Mouse (Mus musculus) cerebellum, postnatal 36 days (tissue): ENCODE results near the gene Mrpl34.
A peak's percentile ranks its signal among the peaks of the same experiment; 100 is the strongest.
"Not testable (repeated sequence)": the region's sequence is repeated elsewhere in the genome, so short reads cannot be mapped to it uniquely, and the experiment has no call there.

Source experiments
- DNase-seq, 2 experiments: peaks; one replicate each; pipeline ENCODE4 v3.0.0; 2021 to 2022; ENCODE audit warnings: mixed read lengths in 2 of 2

The Mrpl34 gene

DNA sequence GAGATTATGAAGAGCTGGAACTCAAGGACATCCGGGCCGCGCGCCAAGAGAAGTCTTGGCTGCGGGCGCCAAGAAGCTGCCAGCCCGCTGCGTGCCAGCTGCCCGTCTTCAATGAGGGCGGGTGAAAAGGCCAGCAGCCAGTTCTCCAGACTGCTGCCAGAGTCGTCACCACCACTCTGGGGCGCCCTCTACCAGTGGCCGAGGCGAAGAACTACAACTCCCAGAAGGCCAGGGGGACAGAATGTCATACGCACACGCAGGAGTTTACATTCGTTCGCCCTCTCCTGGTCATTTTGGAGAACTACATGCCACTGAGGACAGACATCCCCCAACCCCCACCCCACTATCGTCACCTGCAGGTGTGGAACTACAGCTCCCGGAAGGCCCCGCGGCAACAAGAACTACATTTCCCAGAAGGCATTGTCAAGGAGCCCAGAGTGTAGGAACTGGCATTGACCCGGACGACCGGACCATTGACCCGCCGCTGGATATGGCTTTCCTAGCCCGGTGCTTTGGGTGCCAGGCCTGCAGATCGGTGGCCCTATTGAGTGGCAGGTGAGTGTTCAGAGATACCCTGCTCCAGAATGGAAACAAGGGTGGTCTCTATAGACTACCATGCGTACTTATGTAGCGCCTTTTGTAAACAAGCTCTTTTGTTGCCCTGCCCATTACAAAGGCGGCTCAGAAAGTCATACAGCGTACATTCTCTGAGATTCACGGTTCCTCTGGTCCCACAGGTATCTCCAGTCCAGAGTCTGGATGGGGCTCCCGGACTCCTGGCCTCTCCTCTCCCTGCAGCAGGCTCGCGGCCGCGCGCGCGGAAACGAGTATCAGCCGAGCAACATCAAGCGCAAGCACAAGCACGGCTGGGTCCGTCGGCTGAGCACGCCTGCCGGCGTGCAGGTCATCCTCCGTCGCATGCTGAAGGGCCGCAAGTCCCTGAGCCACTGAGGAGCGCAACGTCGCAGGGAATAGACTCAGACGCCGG, at the start of gene Mrpl34:
Gene Mrpl34 (plus strand): TSS at position 447 of the 988 bp plus-strand sequence.
- DNase-seq: peak; percentile 98 to 99

- DNase-seq: no peak
These were observed 42.6 kb upstream of the Mrpl34 start for GRCm38 (mm10) chr8:71422121-71422520.

DNA sequence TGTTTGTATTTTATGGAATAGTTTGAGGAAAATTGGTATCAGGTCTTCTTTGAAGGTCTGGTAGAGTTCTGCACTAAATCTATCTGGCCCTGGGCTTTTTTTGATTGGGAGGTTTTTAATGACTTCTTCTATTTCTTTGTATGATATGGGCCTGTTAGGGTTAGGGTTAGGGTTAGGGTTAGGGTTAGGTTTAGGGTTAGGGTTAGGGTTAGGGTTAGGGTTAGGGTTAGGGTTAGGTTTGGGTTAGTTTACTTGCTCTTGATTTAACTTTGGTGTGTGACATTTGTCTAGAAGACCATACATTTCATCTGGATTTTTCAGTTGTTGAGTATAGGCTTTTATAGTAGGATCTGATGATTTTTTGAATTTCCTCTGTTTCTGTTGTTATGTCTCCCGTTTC, 31.8 kb upstream of the Mrpl34 start:
- DNase-seq: not testable (repeated sequence)

GRCm38 (mm10) chr8:71437041-71437440, 27.7 kb upstream of the Mrpl34 start:
- no peak for DNase-seq

DNA sequence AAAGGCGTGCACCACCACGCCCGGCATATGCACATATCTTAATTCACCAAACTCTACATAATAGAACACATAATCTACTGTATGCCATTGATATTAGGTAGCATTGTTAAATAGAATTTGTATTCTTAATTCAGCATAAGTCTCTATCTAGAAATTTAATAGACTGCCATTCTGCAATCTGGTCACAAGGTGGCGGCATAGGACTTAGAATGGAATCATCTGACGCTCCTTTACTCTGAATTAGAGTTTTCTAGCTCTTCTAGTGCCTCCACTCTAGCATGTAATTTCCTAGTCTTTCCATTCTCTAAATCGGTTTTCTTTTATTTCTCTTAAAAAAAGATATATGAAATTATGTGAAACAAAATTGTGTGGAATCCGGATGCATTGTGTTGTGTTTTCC, 23.4 kb upstream of the Mrpl34 start:
- peak; percentile 38 to 48 for DNase-seq

GRCm38 (mm10) chr8:71445096-71445495, 19.7 kb upstream of the Mrpl34 start:
- DNase-seq: no peak

- DNase-seq: no peak
These were observed 13.4 kb upstream of the Mrpl34 start for GRCm38 (mm10) chr8:71451337-71451736.

- DNase-seq: no peak
These were observed 13.0 kb upstream of the Mrpl34 start for GRCm38 (mm10) chr8:71451777-71452176.

DNA sequence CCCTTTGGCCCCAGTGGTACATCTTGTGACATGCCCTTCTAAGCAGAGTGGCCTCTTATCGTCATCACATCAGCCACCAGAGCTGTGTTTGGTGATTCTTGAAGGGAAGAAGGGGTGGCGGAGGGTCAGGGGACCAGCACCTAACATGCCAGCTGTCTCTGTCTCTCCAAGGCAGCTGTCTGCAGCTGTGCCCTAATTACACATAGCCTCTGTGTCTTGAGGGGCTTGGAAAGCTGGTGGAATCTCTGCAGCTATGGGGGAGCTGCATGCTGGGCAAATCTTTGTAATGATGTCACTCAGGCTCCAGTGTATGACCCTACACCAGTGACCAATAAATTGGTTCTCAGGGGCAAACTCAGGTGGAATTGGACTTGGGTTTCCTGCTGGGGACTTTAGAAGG, 12.1 kb upstream of the Mrpl34 start:
- DNase-seq: no peak

DNA sequence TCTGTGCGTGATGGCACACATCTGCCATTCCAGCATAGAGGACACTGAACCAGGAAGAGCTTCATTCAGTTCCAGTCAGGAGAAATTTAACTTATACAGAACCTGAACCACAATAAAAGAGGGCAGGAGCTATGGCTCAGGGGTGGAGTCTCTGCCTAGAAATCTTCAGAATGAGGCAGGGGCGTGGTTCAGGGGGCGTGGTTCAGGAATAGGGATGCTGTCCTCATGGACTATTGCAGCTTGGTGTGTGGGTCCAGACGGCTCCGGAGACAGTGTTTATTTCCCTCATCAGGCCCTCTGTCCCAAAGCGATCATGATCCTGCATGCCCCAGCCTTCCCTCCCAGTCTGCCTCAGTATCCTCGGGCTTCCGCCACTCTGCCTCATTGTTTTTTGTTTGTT, 10.1 kb upstream of the Mrpl34 start:
- no peak for DNase-seq

GRCm38 (mm10) chr8:71456906-71457305, 7.9 kb upstream of the Mrpl34 start:
- DNase-seq: peak in 1 of 2 experiments; percentile 21

DNA sequence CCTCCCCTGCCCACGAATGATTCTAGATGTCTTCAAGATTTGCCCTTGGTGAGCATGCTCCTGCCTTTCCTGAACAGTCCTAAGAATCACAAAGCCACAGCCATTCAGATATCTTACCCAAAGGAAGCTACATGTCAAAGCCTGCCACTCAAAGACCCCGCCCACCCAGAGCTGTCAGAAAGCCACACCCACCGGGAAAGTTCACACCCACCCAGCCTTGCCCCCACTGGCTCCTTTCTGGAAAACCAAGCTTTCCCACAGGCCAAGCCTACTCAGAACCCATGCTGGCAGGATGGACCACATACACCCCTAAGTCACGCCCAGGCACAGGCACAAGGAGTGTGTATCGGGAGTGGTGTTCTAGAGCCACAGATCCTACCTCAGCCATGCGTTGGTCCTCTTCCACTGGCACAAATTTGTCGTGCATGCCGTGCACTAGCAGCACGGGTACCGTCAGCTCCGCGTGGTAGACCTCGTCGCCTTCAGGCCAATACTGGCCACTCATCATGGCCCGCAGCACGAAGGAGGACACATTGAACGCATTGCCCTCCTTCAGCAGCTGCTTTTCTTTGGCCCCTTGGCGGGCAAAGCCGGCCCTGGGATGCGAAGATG, 7.0 kb upstream of the Mrpl34 start:
- DNase-seq: no peak

GRCm38 (mm10) chr8:71460716-71461115, 4.0 kb upstream of the Mrpl34 start:
- DNase-seq: no peak

GRCm38 (mm10) chr8:71461152-71461840, 3.5 kb upstream of the Mrpl34 start:
- peak; percentile 37 to 39 for DNase-seq

DNA sequence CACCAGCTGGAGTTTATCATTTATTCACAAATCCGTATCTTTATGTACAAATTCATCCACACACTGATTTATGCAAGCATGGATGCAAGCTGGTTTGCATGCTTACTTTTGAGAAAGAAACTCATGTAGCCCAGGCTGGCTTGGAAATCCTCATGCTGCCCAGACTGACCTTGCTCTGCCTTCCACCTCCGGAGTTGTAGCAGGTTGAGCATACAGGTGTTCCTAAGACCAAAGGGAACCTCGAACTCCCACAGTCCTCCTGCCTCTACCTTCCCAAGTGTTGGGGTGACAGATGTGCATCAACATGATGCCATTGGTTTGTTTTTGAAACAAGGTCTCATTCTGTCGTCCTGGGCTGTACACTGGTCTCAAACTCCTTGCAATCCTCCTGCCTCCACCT, 2.6 kb upstream of the Mrpl34 start:
- DNase-seq: no peak

- DNase-seq: peak; percentile 67 to 73
These were observed 2.0 kb upstream of the Mrpl34 start for GRCm38 (mm10) chr8:71462786-71463185.

- peak; percentile 100 for DNase-seq
These were observed 1.3 kb upstream of the Mrpl34 start, which contains the start of gene Abhd8 for GRCm38 (mm10) chr8:71463188-71464033. Gene Abhd8, minus strand, starts transcription at chr8:71463655.

- no peak for DNase-seq
These were observed 974 bp downstream of the Mrpl34 start for GRCm38 (mm10) chr8:71465733-71466132.

DNA sequence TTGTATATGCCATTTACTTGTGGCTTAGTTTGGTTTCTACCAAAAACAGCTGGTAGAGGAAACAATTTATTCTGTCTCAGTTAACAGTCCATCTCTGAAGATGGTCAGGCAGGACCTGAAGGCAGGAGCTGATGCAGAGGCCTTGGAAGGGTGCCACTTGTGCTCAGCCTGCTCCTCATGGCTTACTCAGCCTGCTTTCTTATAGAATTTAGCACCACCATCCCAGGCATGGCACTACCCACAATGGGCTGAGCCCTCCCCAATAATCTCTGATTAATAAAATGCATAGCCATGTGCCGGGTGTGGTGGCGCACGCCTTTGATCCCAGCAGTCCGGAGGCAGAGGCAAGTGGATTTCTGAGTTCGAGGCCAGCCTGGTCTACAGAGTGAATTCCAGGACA, 1.4 kb downstream of the Mrpl34 start:
- DNase-seq: peak in 1 of 2 experiments; percentile 13

DNA sequence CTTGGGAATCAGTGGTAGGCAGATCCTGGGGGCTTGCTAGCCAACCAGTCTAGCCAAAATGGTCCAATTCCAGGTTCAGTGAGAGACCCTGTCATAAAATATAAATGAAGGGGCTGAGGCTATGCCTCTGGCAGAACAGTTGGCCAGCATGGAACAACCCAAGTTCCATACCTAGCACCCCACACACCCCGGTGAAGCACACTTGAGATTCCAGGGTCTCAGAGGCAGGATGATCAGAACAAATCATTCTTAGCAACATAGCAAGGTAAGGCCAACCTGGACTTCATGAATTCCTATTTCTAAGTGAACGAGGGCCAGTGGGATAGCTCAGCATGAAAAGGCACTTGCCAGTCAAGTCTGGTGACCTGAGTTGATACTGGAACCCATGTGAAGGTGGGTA, 2.4 kb downstream of the Mrpl34 start:
- DNase-seq: no peak

GRCm38 (mm10) chr8:71468001-71468400, 3.2 kb downstream of the Mrpl34 start:
- no peak for DNase-seq

GRCm38 (mm10) chr8:71468916-71469315, 4.2 kb downstream of the Mrpl34 start, which contains the start of gene Dda1:
Gene Dda1, plus strand, starts transcription at chr8:71469199.
- DNase-seq: peak; percentile 97 to 98
